Mouse (Mus musculus) testis, adult 2 months (tissue): Measurements from ENCODE around the gene Clasrp. TPM values are rescaled to one million over a fixed set of nuclear protein-coding genes. Genes with fewer than 3 reads are reported as not detected.

Experiments used
- H3K27ac ChIP-seq: fragments of 200-500 bp; 2 replicates; pipeline ENCODE4 v1.5.1; 2012; ENCODE audit warnings: low read depth, low read length; ENCODE audit not compliant: control insufficient read depth, insufficient read depth
- H3K27me3 ChIP-seq: fragments of 200-500 bp; 2 replicates; pipeline ENCODE4 v1.6.1; 2012; ENCODE audit warnings: mild to moderate bottlenecking, low read length, moderate library complexity; ENCODE audit not compliant: control insufficient read depth, insufficient read depth
- H3K36me3 ChIP-seq: fragments of 200-500 bp; 2 replicates; pipeline ENCODE4 v1.6.1; 2012; ENCODE audit warnings: mild to moderate bottlenecking, low read length; ENCODE audit not compliant: control insufficient read depth, insufficient read depth
- H3K4me1 ChIP-seq: fragments of 200-500 bp; 2 replicates; pipeline ENCODE4 v1.6.1; 2012; ENCODE audit warnings: low read length; ENCODE audit not compliant: control insufficient read depth, insufficient read depth
- H3K4me3 ChIP-seq: fragments of 200-500 bp; 2 replicates; pipeline ENCODE4 v1.5.1; 2012; ENCODE audit warnings: low read depth, mild to moderate bottlenecking, low read length, moderate library complexity, mixed read lengths; ENCODE audit not compliant: control insufficient read depth
- CTCF ChIP-seq: fragments of 200-500 bp; IDR thresholded peaks from 2 replicates; pipeline ENCODE4 v1.5.1; 2012; ENCODE audit warnings: low read depth, mild to moderate bottlenecking, inconsistent platforms, low read length, moderate library complexity; ENCODE audit not compliant: control insufficient read depth, insufficient read depth, insufficient replicate concordance
- POLR2A ChIP-seq: fragments of 200-500 bp; IDR thresholded peaks from 2 replicates; pipeline ENCODE4 v1.6.1; 2012; ENCODE audit warnings: low read depth, mild to moderate bottlenecking, inconsistent platforms, low read length, moderate library complexity; ENCODE audit not compliant: control insufficient read depth
- polyA plus RNA-seq: library from polyadenylated mRNA; depleted of rRNA; stranded (reverse); fragments of >200 nt; gene quantifications from 2 replicates; pipeline ENCODE4 v1.2.3, GENCODE M21; 2012; rRNA removed

Clasrp gene
- polyA plus RNA-seq, result 93.7 and 99.3 TPM in 2 replicates

DNA sequence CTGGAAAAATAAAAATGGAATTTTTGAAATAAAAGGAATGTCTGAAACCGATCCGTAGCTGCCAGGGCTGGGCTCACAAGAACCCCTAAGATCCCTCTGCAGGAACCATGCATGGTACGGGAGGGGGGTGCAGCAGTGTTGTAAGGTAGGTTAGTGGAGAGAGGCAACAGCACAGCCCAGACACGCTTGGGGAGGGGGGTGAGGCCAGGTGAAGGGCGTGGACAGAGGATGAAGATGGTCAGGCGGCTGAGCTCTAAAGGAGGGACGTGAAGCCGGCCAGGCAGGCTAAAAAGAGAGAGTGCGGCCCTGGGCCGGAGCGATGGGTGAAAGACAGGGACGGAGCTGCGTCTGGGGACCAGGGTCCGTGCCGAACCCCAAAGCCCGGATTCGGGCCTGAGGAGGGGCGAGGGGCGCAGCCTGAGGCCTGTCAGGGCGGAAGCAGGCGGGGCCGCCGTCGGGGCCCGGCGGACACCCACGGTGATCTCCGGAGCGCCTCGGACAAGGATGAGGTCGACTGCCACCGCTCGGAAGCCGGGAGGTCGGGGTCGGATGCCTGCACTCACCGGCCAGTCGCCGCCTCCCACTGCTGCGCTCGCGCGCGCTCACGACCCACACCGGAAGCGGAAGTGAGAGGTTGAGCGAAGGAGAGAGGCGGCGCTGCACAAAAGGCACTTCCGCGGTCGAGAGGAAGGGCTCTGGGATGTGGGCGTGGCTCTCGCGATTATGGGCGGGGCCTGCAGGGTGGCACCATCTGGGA lies at the start of gene Clasrp:
Gene Clasrp (minus strand): TSS at position 638 of the 757 bp plus-strand sequence.
- peak within 1 kb of the TSS; percentile 45; the same call in 1 of the 2 replicates for H3K27ac ChIP-seq
- TF ChIP-seq CTCF, result no peak
- TF ChIP-seq POLR2A, result peak; percentile 80
- no peaks in the 10 kb centered on the region for H3K36me3 ChIP-seq
- peaks cover 4% of the 10 kb centered on the region for H3K4me1 ChIP-seq
- H3K27me3 ChIP-seq, result no peaks in the 10 kb centered on the region
- H3K4me3 ChIP-seq, result peak within 1 kb of the TSS; percentile 93

DNA sequence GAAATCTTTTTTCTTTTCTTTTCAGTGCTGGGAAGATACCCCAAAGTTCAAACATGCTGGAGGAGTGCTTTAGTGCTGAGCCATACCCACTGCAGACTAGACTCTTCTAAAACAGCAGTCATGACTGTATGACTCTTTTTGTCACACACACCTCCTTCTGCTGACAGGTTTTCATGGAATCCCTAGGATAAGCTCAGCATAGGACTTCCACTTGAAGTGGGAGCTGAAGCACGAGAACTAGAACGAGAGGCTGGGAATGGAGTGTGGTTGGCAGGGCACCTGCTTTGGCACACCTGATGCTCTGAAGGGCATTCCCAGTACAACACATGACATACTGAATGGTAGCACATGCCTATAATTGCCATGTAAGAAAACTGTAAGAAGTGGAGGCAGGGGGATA lies 48.3 kb upstream of the Clasrp start:
- Histone ChIP-seq H3K4me1 (no peaks in the 10 kb centered on the region), H3K4me3 (no peak overlapping the region), H3K27me3 (no peaks in the 10 kb centered on the region), H3K27ac (no peak overlapping the region), H3K36me3 (no peaks in the 10 kb centered on the region; the same call in none of the 2 replicates)
- TF ChIP-seq CTCF (no peak), POLR2A (no peak)

DNA sequence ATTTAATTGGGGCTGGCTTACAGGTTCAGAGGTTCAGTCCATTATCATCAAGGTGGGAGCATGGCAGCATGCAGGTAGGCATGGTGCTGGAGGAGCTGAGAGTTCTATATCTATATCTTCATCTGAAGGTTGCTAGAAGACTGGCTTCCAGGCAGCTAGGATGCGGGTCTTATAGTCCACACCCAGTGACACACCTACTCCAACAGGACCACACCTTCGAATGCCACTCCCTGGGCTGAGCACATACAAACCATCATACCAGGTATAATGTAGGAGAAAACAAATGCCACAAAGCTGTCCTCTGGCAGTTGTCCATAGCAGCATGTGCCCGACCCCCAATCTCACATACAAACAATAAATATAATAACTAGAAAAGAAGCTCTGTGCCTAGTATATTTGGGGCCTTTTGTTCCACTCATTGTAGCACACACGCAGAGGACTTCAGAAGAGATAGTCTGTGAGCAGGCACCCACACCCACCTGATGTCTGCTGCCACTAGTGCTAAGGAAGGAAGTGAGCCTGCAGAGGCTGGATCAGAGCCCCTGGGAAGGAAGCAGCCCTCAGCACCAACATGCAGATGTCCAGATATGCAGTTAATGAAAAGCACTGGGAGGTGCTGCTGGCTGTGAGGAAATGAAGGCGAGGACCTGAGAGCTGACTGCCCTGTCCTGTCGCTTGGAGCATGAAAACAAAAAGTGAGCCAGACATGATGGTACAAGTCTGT lies 46.9 kb upstream of the Clasrp start:
- TF ChIP-seq POLR2A, result no peak
- no peak for TF ChIP-seq CTCF
- no peaks in the 10 kb centered on the region; the same call in none of the 2 replicates for H3K36me3 ChIP-seq
- no peak overlapping the region for H3K27ac ChIP-seq
- no peak overlapping the region for H3K4me3 ChIP-seq
- H3K4me1 ChIP-seq, result no peaks in the 10 kb centered on the region
- H3K27me3 ChIP-seq, result no peaks in the 10 kb centered on the region

DNA sequence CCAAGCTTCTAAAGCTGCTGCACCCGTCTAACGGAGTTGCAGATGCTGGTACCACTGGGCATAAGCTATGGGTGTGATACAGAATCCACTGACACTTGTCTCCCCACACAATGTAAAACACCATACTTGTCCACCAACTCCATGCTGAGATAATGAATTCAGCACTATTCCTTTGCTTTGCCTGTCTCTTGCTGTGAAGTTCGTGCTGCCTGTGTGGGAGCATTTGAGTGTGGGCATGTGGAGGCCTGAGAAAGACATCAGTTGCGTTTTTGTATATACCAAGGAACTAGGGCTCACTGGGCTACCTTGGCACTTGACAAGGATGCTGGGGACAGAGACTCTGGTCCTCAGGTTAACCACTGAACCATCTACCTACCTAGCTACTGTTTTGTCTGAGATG lies 36.9 kb upstream of the Clasrp start:
- TF ChIP-seq CTCF (no peak), POLR2A (no peak)
- Histone ChIP-seq H3K4me3 (no peak overlapping the region), H3K4me1 (peaks cover 2% of the 10 kb centered on the region; the same call in 1 of the 2 replicates), H3K36me3 (peaks cover 7% of the 10 kb centered on the region), H3K27me3 (no peaks in the 10 kb centered on the region), H3K27ac (no peak overlapping the region)

DNA sequence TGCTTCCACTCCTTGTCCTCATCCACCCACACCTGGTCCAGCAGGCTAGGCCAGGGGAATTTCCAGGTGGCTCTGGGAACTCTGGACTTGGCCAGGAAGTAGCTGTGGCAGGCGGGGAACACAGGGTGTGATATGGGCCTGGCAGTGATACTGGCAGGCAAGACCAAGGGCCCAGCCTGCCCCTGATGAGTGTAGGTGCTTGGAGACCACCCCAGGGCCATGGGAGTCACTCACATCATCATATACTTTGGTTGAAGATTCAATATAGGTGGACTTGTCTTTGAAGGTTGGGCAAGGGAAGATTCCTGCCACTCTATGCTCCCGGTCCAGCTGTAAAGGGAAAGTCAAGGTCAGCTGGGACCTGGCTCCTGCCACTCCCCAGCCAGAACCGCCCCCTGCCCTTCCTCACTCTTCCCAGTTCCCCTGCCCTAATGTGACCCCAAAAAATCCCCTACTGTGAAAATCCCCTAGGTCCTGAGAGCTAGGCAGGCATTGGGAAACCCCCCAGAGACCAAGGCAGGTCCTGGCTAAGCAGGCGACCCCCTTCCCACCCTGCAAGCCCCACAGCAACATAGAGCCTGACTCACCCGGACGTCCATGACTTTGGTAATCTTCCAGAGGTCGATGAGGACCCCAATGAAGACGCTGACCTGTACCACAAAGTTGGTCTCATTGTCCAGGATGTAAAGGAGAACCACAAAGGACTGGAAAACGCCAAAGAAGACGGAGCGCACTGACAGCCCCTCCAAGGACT lies 31.0 kb upstream of the Clasrp start:
- no peaks in the 10 kb centered on the region; the same call in 1 of the 2 replicates for H3K4me1 ChIP-seq
- no peaks in the 10 kb centered on the region; the same call in none of the 2 replicates for H3K36me3 ChIP-seq
- no peak overlapping the region for H3K27ac ChIP-seq
- no peak for TF ChIP-seq POLR2A
- H3K4me3 ChIP-seq, result no peak overlapping the region
- H3K27me3 ChIP-seq, result no peaks in the 10 kb centered on the region

DNA sequence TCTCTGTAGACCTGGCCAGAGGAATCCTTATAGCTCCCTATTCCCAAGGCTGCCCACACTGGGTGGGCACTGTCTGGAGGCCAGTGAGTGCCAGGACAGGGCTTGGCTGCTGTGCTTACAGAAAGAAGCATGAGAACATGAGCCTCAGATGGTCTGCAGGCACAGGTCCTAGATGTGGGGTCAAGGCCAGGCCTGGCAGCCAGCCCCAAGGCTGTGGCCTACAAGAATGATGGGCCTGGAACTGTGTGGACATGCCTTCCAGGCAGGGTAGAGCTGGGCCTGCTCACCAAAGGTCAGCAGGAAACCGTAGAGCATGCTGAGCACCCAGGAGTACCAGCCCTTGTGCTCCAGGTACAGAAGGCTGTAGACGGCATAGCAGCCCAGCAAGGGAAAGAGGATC lies 30.3 kb upstream of the Clasrp start:
- TF ChIP-seq CTCF (no peak), POLR2A (no peak)
- H3K27ac ChIP-seq, result no peak overlapping the region
- no peak overlapping the region for H3K4me3 ChIP-seq
- peaks cover 2% of the 10 kb centered on the region for H3K4me1 ChIP-seq
- no peaks in the 10 kb centered on the region for H3K27me3 ChIP-seq
- no peaks in the 10 kb centered on the region; the same call in none of the 2 replicates for H3K36me3 ChIP-seq

DNA sequence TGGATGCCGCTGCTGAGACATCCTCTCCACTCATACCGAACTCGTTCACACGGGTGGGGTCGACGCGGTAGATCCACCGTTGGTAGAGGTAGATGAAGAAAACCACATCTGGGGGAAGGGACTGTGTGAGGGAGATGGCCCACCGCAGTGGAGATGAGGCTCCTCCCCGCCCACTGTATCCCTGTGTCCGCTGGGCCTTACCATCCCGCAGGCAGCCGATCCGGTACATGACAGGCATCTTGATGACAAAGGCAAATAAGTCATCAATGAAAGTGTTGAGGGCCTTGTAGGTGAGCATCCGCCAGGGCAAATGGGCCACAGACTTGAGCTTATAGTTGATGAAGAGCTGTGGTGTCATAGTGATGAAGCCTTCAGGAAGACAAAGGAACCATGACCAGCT lies 29.6 kb upstream of the Clasrp start:
- H3K36me3 ChIP-seq, result no peaks in the 10 kb centered on the region; the same call in none of the 2 replicates
- no peaks in the 10 kb centered on the region for H3K27me3 ChIP-seq
- TF ChIP-seq POLR2A, result no peak
- TF ChIP-seq CTCF, result no peak
- H3K27ac ChIP-seq, result no peak overlapping the region
- peaks cover 5% of the 10 kb centered on the region for H3K4me1 ChIP-seq
- H3K4me3 ChIP-seq, result no peak overlapping the region
